Mouse (Mus musculus) cerebellum, adult 9-10 months (tissue): ENCODE measurements around the gene Dtx1.

Source experiments
- DNase-seq: peaks from one replicate; pipeline ENCODE4 v3.0.0; 2022

The Dtx1 gene

GRCm38 (mm10) chr5:120634131-120634530, 77.6 kb downstream of the Dtx1 start, which contains the start of gene Cfap73:
Gene Cfap73 (minus strand): TSS chr5:120634235.
- DNase-seq, result no peak

DNA sequence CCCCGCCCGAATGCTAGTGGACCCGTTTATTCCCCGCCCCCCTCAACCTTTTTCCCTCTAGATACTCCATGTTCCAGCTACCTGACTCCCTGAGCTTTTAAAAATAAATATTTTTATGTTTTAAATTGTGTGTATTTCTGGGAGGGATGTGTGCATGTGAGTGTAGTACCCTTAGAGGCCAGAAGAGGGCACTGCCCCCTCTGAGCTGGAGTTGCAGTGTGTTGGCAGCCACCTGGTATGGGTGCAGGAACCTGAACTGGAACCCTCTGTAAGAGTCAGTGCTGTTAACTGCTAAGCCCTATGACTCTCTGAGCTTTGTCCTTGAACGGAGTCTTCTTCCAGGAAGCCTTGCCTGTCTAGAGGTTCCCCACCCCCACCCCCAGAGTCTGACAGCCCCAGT, 79.8 kb downstream of the Dtx1 start:
- DNase-seq, result no peak

GRCm38 (mm10) chr5:120631128-120631527, 80.6 kb downstream of the Dtx1 start:
- DNase-seq, result no peak
